Mouse (Mus musculus) myocyte (in vitro differentiated cells): ENCODE results near the gene Iqcf6.

Source experiments
- CEBPB ChIP-seq: IDR thresholded peaks from 2 replicates; pipeline ENCODE4 v1.6.1; 2011; ENCODE audit warnings: mild to moderate bottlenecking, moderate library complexity; ENCODE audit not compliant: poor library complexity, insufficient read depth, severe bottlenecking
- E2F4 ChIP-seq: IDR thresholded peaks from one replicate; pipeline ENCODE4 v1.6.1; 2011; ENCODE audit warnings: mild to moderate bottlenecking, control low read depth, moderate library complexity; ENCODE audit not compliant: insufficient read depth
- MYOG ChIP-seq, 3 experiments: IDR thresholded peaks; one replicate each; pipeline ENCODE4 v1.6.1; 2011; ENCODE audit warnings: control low read depth in 2 of 3, low read depth in 2 of 3, mild to moderate bottlenecking in 2 of 3; ENCODE audit not compliant: insufficient read length in 2 of 3, control insufficient read depth in 1 of 3, insufficient read depth in 1 of 3
- POLR2A ChIP-seq: IDR thresholded peaks from one replicate; pipeline ENCODE4 v1.6.1; 2011; ENCODE audit warnings: low read depth, mild to moderate bottlenecking, control low read depth, moderate library complexity; ENCODE audit not compliant: insufficient read length
- POLR2AphosphoS2 ChIP-seq: IDR thresholded peaks from one replicate; pipeline ENCODE4 v1.6.1; 2011; ENCODE audit warnings: low read depth, control low read depth; ENCODE audit not compliant: insufficient read length
- SRF ChIP-seq: IDR thresholded peaks from one replicate; pipeline ENCODE4 v1.6.1; 2011; ENCODE audit warnings: low read depth; ENCODE audit not compliant: control insufficient read depth, insufficient read length
- TCF12 ChIP-seq: IDR thresholded peaks from one replicate; pipeline ENCODE4 v1.6.1; 2011; ENCODE audit warnings: mild to moderate bottlenecking, control low read depth; ENCODE audit not compliant: poor library complexity, insufficient read depth, severe bottlenecking
- USF1 ChIP-seq: IDR thresholded peaks from one replicate; pipeline ENCODE4 v1.6.1; 2011; ENCODE audit warnings: low read depth, mild to moderate bottlenecking, control low read depth, moderate library complexity

DNA sequence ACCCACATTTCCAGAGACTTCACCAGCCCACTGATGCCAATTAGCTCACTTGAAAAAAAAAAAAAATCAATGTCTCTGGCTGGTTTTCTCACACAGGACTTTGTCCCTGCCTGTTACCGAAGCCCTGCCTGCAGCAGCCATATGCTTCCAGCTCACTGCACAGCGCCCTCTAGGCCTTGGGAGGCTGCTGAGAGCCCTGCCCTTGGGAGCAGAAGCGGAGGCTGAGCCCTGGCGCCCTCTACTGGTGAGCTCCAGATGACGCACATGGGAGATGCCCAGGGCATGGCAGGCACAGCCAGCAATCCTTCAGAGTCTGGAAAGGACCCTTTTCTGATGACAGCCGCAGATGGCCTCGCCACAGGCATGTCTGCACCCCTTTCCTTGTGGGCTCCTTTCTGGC lies 16.7 kb downstream of the Iqcf6 start:
- TF ChIP-seq POLR2A, result no peak
- TF ChIP-seq MYOG (IDR thresholded peaks at IDR 0.05; ENCODE audit: control insufficient read depth in 1 of 3, insufficient read depth in 1 of 3, insufficient read length in 2 of 3, low read depth in 2 of 3), result no peak
- TF ChIP-seq TCF12, result no peak
- TF ChIP-seq USF1, result no peak
- TF ChIP-seq SRF, result no peak
- no peak for TF ChIP-seq CEBPB
- no peak for TF ChIP-seq POLR2AphosphoS2
- no peak for TF ChIP-seq E2F4
